Mouse (Mus musculus): ENCODE results near the gene Itpkb. TPM values are rescaled to one million over a fixed set of nuclear protein-coding genes. Genes with fewer than 3 reads are reported as not detected.

Itpkb gene
- total RNA-seq (2023) = 479 TPM

DNA sequence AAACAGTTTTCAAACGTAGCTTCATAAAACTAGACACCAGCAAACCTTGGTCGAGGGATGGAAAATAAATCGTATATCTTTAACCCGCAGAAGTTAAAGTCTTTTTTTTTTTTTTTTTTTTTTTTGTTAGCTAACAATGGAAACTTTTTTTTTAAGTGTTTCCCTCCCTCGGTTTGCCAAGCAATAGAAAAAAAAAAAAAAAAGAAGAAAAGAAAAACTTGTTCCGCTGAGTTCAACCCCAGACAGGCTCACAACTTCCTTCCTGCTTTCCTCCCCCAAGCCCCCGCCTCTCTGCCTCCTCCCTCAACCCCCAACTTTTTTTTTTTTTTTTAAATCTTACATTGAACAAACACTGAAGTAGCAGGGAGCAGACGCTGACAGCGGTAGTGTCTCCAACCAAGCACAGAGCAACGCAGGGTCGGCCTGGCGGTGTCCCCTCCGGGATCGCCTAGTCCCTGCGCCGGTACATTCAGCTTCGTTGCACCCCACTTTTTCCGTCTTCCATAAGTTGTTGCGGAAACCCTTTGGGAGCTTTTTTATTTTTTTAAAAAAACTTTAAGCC is at the start of gene Itpkb:
Itpkb (plus strand) TSS at position 341 of the 562 bp plus-strand sequence.

Other genes with a start within 250 kb of the Itpkb start
- gene Coq8a, start 130.9 kb upstream of the Itpkb start, total RNA-seq (2023) = 29.0 TPM
- 49.0 TPM for gene Psen2, start 67.0 kb upstream of the Itpkb start, total RNA-seq (2023)
- gene Stum, start 153.0 kb downstream of the Itpkb start, total RNA-seq (2023) = 0.09 TPM
- gene Parp1, start 238.4 kb downstream of the Itpkb start, total RNA-seq (2023) = 69.7 TPM